Mouse (Mus musculus) left cerebral cortex, postnatal 14 days (tissue): Measurements from ENCODE around the gene Kcnh4. TPM values are rescaled to one million over a fixed set of nuclear protein-coding genes. Genes with fewer than 3 reads are reported as not detected.

Source experiments
- DNase-seq, 2 experiments: peaks; one replicate each; pipeline ENCODE4 v3.0.0; 2021 to 2022; ENCODE audit warnings: low spot score in 2 of 2, mixed read lengths in 1 of 2
- intact Hi-C: fragments of 180-260 bp; cut with DNase I; formaldehyde crosslinking; loops from one replicate; pipeline ENCODE4 v1.15.1; 2025
- total RNA-seq, 2 experiments: library from RNA; stranded (reverse); gene quantifications; 2 replicates each; pipeline ENCODE4 v1.2.3; 2021

The Kcnh4 gene
- total RNA-seq, 2 experiments from 2014 or later, result 10.1 to 13.7 TPM

- DNase-seq, result no peak
- intact Hi-C loops, result no loop called here
Measured at GRCm38 (mm10) chr11:100738749-100739148, 21.0 kb downstream of the Kcnh4 start.

GRCm38 (mm10) chr11:100738066-100738604 is 21.6 kb downstream of the Kcnh4 start, which contains the start of gene Rab5c:
Gene Rab5c, minus strand, starts transcription at chr11:100738215.
- intact Hi-C loops, result no loop called here
- DNase-seq, result peak; percentile 98 to 99

GRCm38 (mm10) chr11:100737105-100737733 is 22.5 kb downstream of the Kcnh4 start:
- DNase-seq, result no peak
- intact Hi-C loops, result no loop called here

DNA sequence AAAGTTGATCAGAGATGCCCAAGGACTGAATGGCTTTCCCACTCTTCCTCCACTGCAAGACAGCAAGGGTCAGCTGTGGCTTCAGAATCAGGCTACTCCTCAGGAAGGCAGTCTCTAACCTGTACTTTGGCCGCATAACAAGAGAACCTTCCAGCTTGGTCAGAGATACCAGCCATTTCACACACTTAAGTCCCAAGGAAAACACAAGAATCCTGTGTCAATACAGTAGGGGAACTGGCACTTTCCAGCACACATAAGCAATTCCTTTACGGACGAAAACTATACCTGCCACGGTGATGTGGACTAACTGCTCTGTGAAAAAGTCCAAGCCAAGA is 23.0 kb downstream of the Kcnh4 start:
- intact Hi-C loops, result no loop called here
- DNase-seq, result no peak

DNA sequence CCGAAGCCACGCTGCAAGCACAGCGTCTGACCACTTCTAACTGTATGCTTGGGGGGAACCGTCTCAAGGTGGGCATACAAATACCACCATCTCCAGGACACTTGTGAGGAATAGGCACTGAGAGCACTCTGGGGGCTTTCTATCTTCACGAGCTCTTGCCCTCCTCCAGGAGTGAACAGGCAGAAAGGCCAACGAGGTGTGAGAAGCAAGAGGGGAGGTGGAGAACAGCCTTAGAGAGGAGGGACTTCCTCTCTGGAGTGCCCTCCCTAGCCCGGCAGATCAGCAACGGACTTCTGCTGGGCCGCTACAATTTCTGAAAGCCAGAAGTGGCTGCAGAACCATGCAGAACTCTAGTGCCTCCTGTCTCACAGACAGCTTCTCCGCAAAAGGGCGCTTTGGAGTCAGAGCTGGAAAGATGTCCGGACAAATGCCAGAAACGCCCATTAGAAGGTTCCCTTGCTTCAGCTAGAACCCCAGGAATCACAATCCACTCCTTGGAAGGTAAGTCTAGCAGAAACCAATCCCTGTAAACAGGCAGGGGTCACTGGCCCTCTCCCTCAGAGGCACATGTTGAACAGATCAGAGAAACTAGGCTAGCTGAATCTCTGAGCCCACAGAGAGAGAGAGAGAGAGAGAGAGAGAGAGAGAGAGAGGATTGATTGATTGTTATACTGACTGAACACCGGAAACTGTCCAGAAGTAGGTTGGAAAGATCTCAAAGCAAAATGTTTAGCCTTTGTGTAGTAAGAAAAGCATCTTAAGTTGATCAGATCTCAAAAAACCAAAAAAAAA is 23.6 kb downstream of the Kcnh4 start:
- DNase-seq, result no peak
- intact Hi-C loops, result no loop called here

DNA sequence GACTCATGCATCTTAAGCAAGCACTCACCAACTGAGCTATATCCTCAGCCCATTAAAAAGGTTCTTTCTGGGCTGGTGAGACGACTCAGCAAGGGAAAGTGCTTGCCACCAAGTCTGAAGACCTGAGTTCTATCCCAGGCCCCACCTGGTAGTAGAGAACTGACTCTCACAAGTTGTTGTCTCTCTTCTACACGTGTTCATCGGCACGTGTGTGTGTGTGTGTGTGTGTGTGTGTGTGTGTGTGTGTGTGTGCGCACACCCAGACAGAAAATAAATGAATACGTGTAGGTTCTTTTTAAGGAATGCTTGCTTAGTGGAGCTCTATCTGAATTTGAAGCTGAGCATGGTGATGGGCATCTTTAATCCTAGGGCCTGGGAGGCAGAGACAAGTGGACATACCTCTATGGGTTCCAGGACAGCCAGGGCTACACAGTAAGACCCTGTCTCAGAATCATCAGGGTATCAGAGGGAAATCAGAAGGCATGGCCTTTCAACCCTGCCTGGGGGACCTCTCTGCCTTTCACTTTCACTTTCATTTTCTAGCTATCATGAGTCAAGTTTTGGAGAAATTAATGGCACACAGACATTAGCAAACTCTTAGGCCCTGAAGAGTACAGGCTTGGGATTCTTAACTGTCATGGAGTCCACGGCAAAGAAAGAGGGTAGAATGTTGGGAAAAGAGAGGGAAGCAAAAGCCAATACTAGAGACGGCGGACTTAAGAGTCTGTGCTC is 24.4 kb downstream of the Kcnh4 start:
- intact Hi-C loops, result no loop called here
- DNase-seq, result no peak

GRCm38 (mm10) chr11:100730477-100731205 is 29.1 kb downstream of the Kcnh4 start:
- intact Hi-C loops, result no loop called here
- DNase-seq, result no peak

DNA sequence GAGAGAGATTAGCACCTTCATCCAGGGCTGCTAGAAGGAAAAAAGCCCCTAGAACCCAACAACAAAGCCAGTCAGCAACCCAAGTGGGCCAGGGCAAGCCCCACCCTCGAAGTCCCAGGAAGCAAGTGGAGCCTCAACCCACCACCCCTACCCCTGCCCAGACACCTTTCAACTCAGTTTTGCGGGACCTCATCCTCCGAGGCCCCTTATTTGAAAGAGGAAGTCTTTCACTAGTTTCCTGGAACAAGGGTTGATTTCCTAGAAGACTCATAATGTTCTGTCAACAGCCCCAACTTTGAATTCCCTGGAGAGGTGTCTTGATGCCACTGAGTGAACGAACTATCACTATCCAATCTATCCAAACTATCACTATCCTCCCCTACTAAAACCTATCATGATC is 29.8 kb downstream of the Kcnh4 start:
- DNase-seq, result no peak
- intact Hi-C loops, result no loop called here

DNA sequence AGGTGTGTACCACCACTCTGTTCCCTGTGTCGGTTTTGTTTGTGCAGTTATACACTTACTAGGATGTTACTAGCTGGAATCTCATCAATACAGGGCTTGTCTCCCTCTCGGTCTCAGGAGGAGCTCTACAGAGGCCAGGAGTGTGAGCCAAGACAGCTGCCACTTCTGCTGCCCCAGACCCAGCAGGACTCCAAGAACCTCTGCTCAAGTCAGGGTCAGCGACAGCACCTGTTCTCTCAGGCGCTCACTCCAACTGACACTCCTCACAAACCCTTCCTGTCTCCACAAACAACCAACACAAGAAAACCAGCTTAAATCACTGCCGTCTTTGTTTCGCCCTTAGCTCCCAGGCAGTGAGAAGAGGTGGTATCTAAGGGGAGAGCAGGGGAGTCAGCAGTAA is 31.1 kb downstream of the Kcnh4 start:
- no peak for DNase-seq
- intact Hi-C loops, result no loop called here

DNA sequence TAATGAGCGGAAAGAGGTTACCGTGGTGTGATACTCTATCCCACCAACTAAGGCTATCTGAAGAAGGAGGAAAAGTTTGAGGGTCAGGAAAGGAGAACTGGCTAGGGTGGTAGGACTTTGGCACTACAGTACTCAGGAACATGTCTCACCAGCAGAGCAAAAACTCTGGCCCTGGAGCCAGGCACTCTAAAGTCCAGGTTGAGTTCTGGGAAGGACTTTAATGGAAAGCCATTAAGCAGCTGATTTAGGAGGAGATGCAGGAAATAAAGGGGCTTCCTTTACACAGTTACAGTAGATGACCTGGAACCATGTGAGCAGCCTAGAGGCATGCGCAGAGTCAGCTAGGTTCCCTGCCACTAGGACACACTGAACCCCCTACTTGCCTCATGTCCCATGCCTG is 32.5 kb downstream of the Kcnh4 start:
- intact Hi-C loops, result no loop called here

DNA sequence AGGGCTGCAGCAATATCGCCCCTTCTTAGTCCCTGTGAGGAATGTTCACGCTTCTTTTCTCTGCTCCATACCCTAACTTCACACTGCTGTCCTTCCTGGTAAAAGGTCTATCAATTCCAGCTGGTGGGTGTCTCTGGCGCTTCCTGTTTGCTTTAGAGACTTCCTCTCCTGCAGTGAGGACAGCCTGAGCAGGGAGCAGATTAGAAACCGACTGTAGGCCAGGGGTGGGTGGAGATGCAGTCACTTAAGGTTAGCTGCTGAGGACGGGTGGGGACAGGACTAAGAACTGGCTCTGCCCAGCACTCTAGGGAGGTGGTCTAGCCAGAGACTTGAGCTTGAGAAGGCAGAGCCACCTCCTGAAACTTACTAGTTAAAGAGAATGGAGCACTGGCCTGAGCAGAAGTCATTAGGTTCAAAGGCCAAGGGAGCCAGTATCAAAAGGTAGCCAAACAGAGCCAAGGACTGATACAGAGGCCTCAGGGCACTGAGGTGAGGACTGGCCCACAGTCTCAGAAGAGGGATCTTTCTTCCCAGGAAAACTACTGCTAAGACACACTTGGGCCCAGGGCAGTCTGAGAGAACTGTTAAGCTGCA is 34.7 kb downstream of the Kcnh4 start:
- intact Hi-C loops, result no loop called here

More for the DNA sequence above, 32.5 kb downstream of the Kcnh4 start:
- DNase-seq, result no peak

GRCm38 (mm10) chr11:100722493-100723028 is 37.2 kb downstream of the Kcnh4 start:
- intact Hi-C loops, result no loop called here
- no peak for DNase-seq

More for the DNA sequence above, 34.7 kb downstream of the Kcnh4 start:
- no peak for DNase-seq

- intact Hi-C loops, result no loop called here
- no peak for DNase-seq
Measured at GRCm38 (mm10) chr11:100721776-100722492, 37.8 kb downstream of the Kcnh4 start.

- intact Hi-C loops, result no loop called here
- no peak for DNase-seq
Measured at GRCm38 (mm10) chr11:100721254-100721653, 38.5 kb downstream of the Kcnh4 start.

DNA sequence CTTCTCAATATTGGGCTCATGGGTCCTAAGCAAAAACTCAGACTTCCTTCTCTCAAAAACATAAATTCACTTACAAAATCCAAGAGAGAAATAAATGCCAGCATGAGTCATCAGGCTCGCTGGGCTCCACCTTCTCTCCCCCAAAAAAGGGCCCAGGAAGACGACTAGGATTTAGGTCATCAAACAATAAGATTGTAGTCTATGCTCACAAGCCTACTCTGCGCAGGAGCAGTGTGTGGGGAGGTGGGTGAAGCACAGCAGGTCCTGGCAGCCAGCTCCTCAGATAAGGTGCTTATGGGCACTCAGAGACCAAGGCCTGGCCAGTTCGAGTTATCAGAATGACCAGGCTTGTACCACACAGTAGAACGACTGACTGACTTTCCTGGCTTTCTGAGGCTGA is 39.4 kb downstream of the Kcnh4 start:
- intact Hi-C loops, result no loop called here
- DNase-seq, result no peak

- intact Hi-C loops, result loop anchor here (10.0 kb wide), 1 partner anchor 235 kb away; no protein-coding TSS in a partner anchor
Measured at GRCm38 (mm10) chr11:100719893-100720292, 39.8 kb downstream of the Kcnh4 start.

GRCm38 (mm10) chr11:100719312-100719711 is 40.4 kb downstream of the Kcnh4 start:
- no peak for DNase-seq
- intact Hi-C loops, result loop anchor here (10.0 kb wide), 1 partner anchor 235 kb away; no protein-coding TSS in a partner anchor

More at GRCm38 (mm10) chr11:100719893-100720292, 39.8 kb downstream of the Kcnh4 start:
- no peak for DNase-seq

- intact Hi-C loops, result loop anchor here (10.0 kb wide), 1 partner anchor 236 kb away; no protein-coding TSS in a partner anchor
- no peak for DNase-seq
Measured at GRCm38 (mm10) chr11:100718866-100719265, 40.9 kb downstream of the Kcnh4 start.
